Mouse (Mus musculus): Measurements from ENCODE around the gene Cd151.

DNA sequence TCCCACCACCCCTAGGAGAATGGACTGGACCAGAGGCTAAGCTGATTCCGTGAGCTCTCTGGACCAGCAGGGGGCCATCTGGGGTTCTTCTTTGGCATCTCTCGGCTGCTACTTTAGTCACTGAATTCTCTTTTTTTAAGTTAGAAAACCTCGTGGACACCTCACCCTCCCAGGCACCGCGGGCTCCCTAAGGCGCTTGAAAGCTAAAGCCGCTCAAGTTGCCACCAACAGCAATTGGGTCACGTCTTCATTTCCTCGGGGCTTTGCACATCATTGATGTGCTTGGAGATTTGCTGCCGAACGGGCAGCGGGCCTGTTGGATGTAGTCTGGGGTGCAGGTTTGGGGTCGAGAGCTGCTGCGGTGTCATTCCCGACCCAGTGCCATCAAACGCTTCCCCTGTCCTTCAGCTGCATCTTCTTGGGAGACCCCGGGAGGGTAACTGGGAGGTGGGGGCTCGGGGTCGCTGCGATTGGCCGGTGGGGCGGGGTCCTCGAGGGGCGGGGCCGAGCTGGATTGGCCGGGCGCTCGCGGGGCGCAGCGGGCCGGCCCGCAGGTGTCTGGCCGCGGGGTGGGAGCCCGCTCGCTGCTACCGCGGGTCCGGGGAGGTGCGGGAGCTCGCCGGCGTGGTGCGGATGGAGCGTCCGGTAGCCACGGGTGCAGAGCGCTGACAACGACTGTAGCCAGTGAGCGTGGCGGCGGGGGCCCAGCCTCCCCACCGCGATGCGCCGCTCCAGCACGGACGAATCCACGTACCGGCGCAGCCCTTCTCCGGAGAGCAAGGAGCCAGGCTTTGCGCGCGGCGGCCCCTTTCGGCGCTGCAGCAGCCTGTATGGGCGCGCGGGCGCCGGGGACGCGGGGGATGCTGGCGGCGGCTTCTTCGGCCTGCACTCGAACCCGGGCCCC is 14.6 kb downstream of the Cd151 start:
- no peak for TF ChIP-seq CTCF (IDR thresholded peaks at IDR 0.05; ENCODE audit: insufficient read depth, low read depth, low read length)
- TF ChIP-seq POLR2A (IDR thresholded peaks at IDR 0.05; ENCODE audit: insufficient read depth, low read depth, low read length) = no peak

All from olfactory bulb, adult 2 months (tissue).